In genomic region chr8:91312835-91313832, GRCm38 (mm10) we compare ENCODE assay signal across 7 mouse cellular contexts. TPM values are rescaled to one million over a fixed set of nuclear protein-coding genes. Genes with fewer than 3 reads are reported as not detected.
A peak's percentile ranks its signal among the peaks of the same experiment; 100 is the strongest.
DNase-seq lines count a peak whose midpoint lies in the region; ATAC-seq lines count a peak whose summit lies in the region.

TSS of gene Rpgrip1l (minus strand) at chr8:91313262.
TSS of gene Fto (plus strand) at chr8:91313525.

- 0 out of 2 replicates have a peak, but pooled peaks cover 10% of the 10 kb centered on the region for H3K4me1 ChIP-seq in intestine, embryonic 16.5 days (ENCODE audit: control insufficient read depth, insufficient read depth, low read length)
- H3K4me1 ChIP-seq in midbrain, embryonic 11.5 days (ENCODE audit: control insufficient read depth, insufficient read depth, low read length), result peaks cover 15% of the 10 kb centered on the region

- intact Hi-C loops in left cerebral cortex, postnatal 36 days (cut with DNase I), result no loop called here

- 1% methylated on average over 59 of the region's 59 CpGs for WGBS in intestine, embryonic 16.5 days
- 1% methylated on average over 59 of the region's 59 CpGs for WGBS in midbrain, embryonic 11.5 days

- no peaks in the 10 kb centered on the region for H3K36me3 ChIP-seq in intestine, embryonic 16.5 days (ENCODE audit: control insufficient read depth, insufficient read depth, low read length)
- H3K36me3 ChIP-seq in midbrain, embryonic 11.5 days (ENCODE audit: control insufficient read depth, insufficient read depth, low read length), result no peaks in the 10 kb centered on the region

- peak within 1 kb of the TSS; percentile 84 for H3K27ac ChIP-seq in intestine, embryonic 16.5 days (ENCODE audit: low read length)
- H3K27ac ChIP-seq in midbrain, embryonic 11.5 days (ENCODE audit: low read depth, low read length), result no peak within 1 kb of the TSS

- DNase-seq in adrenal gland, adult 8-10 months, result peak; percentile 98
- peak; percentile 95 for DNase-seq in embryo, embryonic 9.5 days (ENCODE audit: extremely low spot score)
- DNase-seq in gastrocnemius, postnatal 4 days (ENCODE audit: low spot score in 2 of 2), result peak; percentile 85 to 95
- peak; percentile 96 to 98 for DNase-seq in left cerebral cortex, postnatal 36 days (ENCODE audit: low spot score in 2 of 2)
- peak; percentile 99 for DNase-seq in midbrain, embryonic 11.5 days (ENCODE audit: low spot score, missing footprints)
- peak; percentile 96 for DNase-seq in skeletal muscle tissue, adult 2 months (ENCODE audit: low read depth, low spot score)

- H3K9me3 ChIP-seq in intestine, embryonic 16.5 days (ENCODE audit: control insufficient read depth, low read length), result no peaks in the 10 kb centered on the region
- no peaks in the 10 kb centered on the region for H3K9me3 ChIP-seq in midbrain, embryonic 11.5 days (ENCODE audit: control insufficient read depth, low read length)

- peak; percentile 100 for ATAC-seq in intestine, embryonic 16.5 days
- peak; percentile 99 for ATAC-seq in midbrain, embryonic 11.5 days (ENCODE audit: low FRiP score)

- peak within 1 kb of the TSS; percentile 83 for H3K4me3 ChIP-seq in intestine, embryonic 16.5 days (ENCODE audit: low read length)
- peak within 1 kb of the TSS; percentile 83 for H3K4me3 ChIP-seq in midbrain, embryonic 11.5 days (ENCODE audit: low read depth, low read length)

- H3K4me2 ChIP-seq in intestine, embryonic 16.5 days (ENCODE audit: low read depth, low read length), result peak within 1 kb of the TSS; percentile 79
- peak within 1 kb of the TSS; percentile 80 for H3K4me2 ChIP-seq in midbrain, embryonic 11.5 days

- peak within 1 kb of the TSS; percentile 94 for H3K9ac ChIP-seq in intestine, embryonic 16.5 days (ENCODE audit: low read depth, low read length)
- H3K9ac ChIP-seq in midbrain, embryonic 11.5 days (ENCODE audit: low read length), result peak within 1 kb of the TSS; percentile 92

- H3K27me3 ChIP-seq in intestine, embryonic 16.5 days (replicated peaks; ENCODE audit: control insufficient read depth, insufficient read depth, low read length), result no peaks in the 10 kb centered on the region
- no peaks in the 10 kb centered on the region for H3K27me3 ChIP-seq in midbrain, embryonic 11.5 days (ENCODE audit: control insufficient read depth, insufficient read depth, low read length)

RNA-seq across cellular contexts. Expression of gene Rpgrip1l, which starts in this region (rescaled TPM):
- total RNA-seq in adrenal gland, adult 8-10 months (2022), result 10 to 100 TPM in 2 of 4 experiments, 1 to 10 TPM in 2; 4.8 to 14.5 (median 10.4) TPM
- total RNA-seq in gastrocnemius, postnatal 4 days (2021), result 1 to 10 TPM; 3.8 to 4.4 TPM
- polyA plus RNA-seq in intestine, embryonic 16.5 days (2015; fragmentation: Nextera tagmentation; extraction: Ambion mirVana), result 3.0 and 4.1 TPM in 2 replicates
- 10 to 100 TPM; 20.6 to 26.7 TPM for total RNA-seq in left cerebral cortex, postnatal 36 days (2021)
- polyA plus RNA-seq in midbrain, embryonic 11.5 days (2014; fragmentation: Nextera tagmentation; extraction: Ambion mirVana), result 13.9 and 16.9 TPM in 2 replicates

RNA-seq across cellular contexts. Expression of gene Fto, which starts in this region (rescaled TPM):
- total RNA-seq in adrenal gland, adult 8-10 months (2022), result 100 to 1,000 TPM in 1 of 4 experiments, 10 to 100 TPM in 3; 73.8 to 102 (median 86.6) TPM
- 100 to 1,000 TPM; 153 to 154 TPM for total RNA-seq in gastrocnemius, postnatal 4 days (2021)
- polyA plus RNA-seq in intestine, embryonic 16.5 days (2015; fragmentation: Nextera tagmentation; extraction: Ambion mirVana), result 56.0 and 58.1 TPM in 2 replicates
- total RNA-seq in left cerebral cortex, postnatal 36 days (2021), result 100 to 1,000 TPM; 153 to 156 TPM
- 105 and 110 TPM in 2 replicates for polyA plus RNA-seq in midbrain, embryonic 11.5 days (2014; fragmentation: Nextera tagmentation; extraction: Ambion mirVana)
